In the genomic region with DNA sequence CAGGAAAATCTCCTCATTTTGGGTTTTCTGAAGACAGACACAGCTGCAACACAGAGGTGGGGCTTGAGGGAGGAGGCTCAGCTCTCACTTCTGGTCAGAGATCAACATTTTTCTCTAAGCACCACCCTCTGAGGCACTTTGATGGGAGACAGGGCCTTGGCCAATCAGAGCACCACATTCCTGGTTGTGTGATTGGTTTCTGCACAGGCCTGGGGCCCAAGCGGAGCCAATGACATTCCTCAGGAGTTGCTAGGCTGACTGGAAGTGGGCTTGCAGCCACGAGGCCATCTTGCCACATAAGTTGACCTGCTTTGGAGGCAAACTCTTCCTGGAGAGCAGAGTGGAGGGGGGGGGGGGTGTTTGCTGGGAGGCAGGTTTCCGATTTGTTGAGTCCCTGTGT, we compare ENCODE assay signal across 7 mouse cellular contexts. TPM values are rescaled to one million over a fixed set of nuclear protein-coding genes. Genes with fewer than 3 reads are reported as not detected.
DNase-seq lines count a peak whose midpoint lies in the region; ATAC-seq and TF ChIP-seq lines count a peak whose summit lies in the region.

No protein-coding gene starts in this region.

- no peak for TF ChIP-seq POLR2A in MEL (IDR thresholded peaks at IDR 0.05; ENCODE audit: control insufficient read depth in 1 of 2, insufficient read depth in 1 of 2, low read depth in 1 of 2, low read length in 2 of 2, poor library complexity in 1 of 2)

- 0 out of 2 replicates have a peak, but pooled peaks cover 3% of the 10 kb centered on the region for H3K27me3 ChIP-seq in E14TG2a.4 (ENCODE audit: insufficient read depth, low read length)
- peaks cover 0 to 4% of the 10 kb centered on the region in 2 experiments; a peak in 1 of 4 replicates for H3K27me3 ChIP-seq in MEL (ENCODE audit: control insufficient read depth in 1 of 2, insufficient read depth in 2 of 2, low read length in 2 of 2)
- no peaks in the 10 kb centered on the region for H3K27me3 ChIP-seq in embryonic facial prominence, embryonic 11.5 days (ENCODE audit: control insufficient read depth, insufficient read depth, low read length)
- no peaks in the 10 kb centered on the region for H3K27me3 ChIP-seq in hindbrain, embryonic 16.5 days (replicated peaks; ENCODE audit: control insufficient read depth, insufficient read depth, low read length)
- no peaks in the 10 kb centered on the region for H3K27me3 ChIP-seq in limb, embryonic 13.5 days

- WGBS in embryonic facial prominence, embryonic 11.5 days: 26% methylated on average over 3 of the region's 3 CpGs
- 39% methylated on average over 3 of the region's 3 CpGs for WGBS in hindbrain, embryonic 16.5 days
- 29% methylated on average over 3 of the region's 3 CpGs for WGBS in limb, embryonic 13.5 days

- no peak for TF ChIP-seq EP300 in MEL (IDR thresholded peaks at IDR 0.05; ENCODE audit: low read depth in 1 of 2, low read length in 2 of 2)

- DNase-seq in MEL (ENCODE audit: low read depth, low spot score): peak; percentile 43
- DNase-seq in embryonic facial prominence, embryonic 11.5 days (ENCODE audit: low spot score): peak; percentile 86
- peak; percentile 32 for DNase-seq in ovary, postnatal 14 days (ENCODE audit: low spot score)

- no peak overlapping the region for H3K4me2 ChIP-seq in embryonic facial prominence, embryonic 11.5 days (ENCODE audit: low read depth, low read length)
- no peak overlapping the region for H3K4me2 ChIP-seq in hindbrain, embryonic 16.5 days (ENCODE audit: low read length)
- peak overlapping the region; percentile 30; the same call in 1 of the 2 replicates for H3K4me2 ChIP-seq in limb, embryonic 13.5 days (replicated peaks)

- TF ChIP-seq CTCF in E14TG2a.4 (conservative IDR thresholded peaks at IDR 0.05; ENCODE audit: low read length) (no peak), MEL (IDR thresholded peaks at IDR 0.05 in 2 of 3, conservative IDR thresholded peaks at IDR 0.05 in 1 of 3; ENCODE audit: control insufficient read depth in 1 of 3, insufficient read depth in 1 of 3, low read depth in 2 of 3, low read length in 3 of 3, poor library complexity in 1 of 3, severe bottlenecking in 1 of 3) (no peak)

- H3K36me3 ChIP-seq in E14TG2a.4 (ENCODE audit: insufficient read depth, low read length) (no peaks in the 10 kb centered on the region), MEL (ENCODE audit: control insufficient read depth in 1 of 2, insufficient read depth in 2 of 2, low read length in 2 of 2) (no peaks in the 10 kb centered on the region)
- H3K36me3 ChIP-seq in embryonic facial prominence, embryonic 11.5 days (replicated peaks; ENCODE audit: control insufficient read depth, insufficient read depth, low read depth, low read length): no peaks in the 10 kb centered on the region
- H3K36me3 ChIP-seq in hindbrain, embryonic 16.5 days (ENCODE audit: control insufficient read depth, insufficient read depth, low read length): no peaks in the 10 kb centered on the region
- no peaks in the 10 kb centered on the region for H3K36me3 ChIP-seq in limb, embryonic 13.5 days

- peaks cover 3% of the 10 kb centered on the region for H3K79me2 ChIP-seq in MEL (ENCODE audit: control insufficient read depth, insufficient read depth, low read length, poor library complexity)

- TF ChIP-seq RAD21 in MEL (IDR thresholded peaks at IDR 0.05; ENCODE audit: low read depth, low read length): no peak

- H3K9me3 ChIP-seq in E14TG2a.4 (ENCODE audit: low read length): no peaks in the 10 kb centered on the region
- H3K9me3 ChIP-seq in MEL (replicated peaks; ENCODE audit: insufficient read depth, low read length): no peaks in the 10 kb centered on the region
- H3K9me3 ChIP-seq in embryonic facial prominence, embryonic 11.5 days (replicated peaks; ENCODE audit: control insufficient read depth, low read length): no peaks in the 10 kb centered on the region
- no peaks in the 10 kb centered on the region for H3K9me3 ChIP-seq in hindbrain, embryonic 16.5 days (ENCODE audit: control insufficient read depth, low read length)
- no peaks in the 10 kb centered on the region for H3K9me3 ChIP-seq in limb, embryonic 13.5 days

- no peak overlapping the region for H3K9ac ChIP-seq in MEL (ENCODE audit: control insufficient read depth, low read depth, low read length, poor library complexity, severe bottlenecking)
- H3K9ac ChIP-seq in embryonic facial prominence, embryonic 11.5 days (replicated peaks; ENCODE audit: low read length): no peak overlapping the region
- H3K9ac ChIP-seq in hindbrain, embryonic 16.5 days (ENCODE audit: low read depth, low read length): no peak overlapping the region
- H3K9ac ChIP-seq in limb, embryonic 13.5 days: no peak overlapping the region

- peak overlapping the region; percentile 27; the same call in 1 of the 2 replicates for H3K4me3 ChIP-seq in E14TG2a.4 (replicated peaks; ENCODE audit: low read length)
- no peak overlapping the region for H3K4me3 ChIP-seq in MEL (ENCODE audit: control insufficient read depth in 1 of 2, insufficient read depth in 1 of 2, low read depth in 2 of 2, low read length in 2 of 2)
- no peak overlapping the region for H3K4me3 ChIP-seq in embryonic facial prominence, embryonic 11.5 days (ENCODE audit: low read depth, low read length)
- H3K4me3 ChIP-seq in hindbrain, embryonic 16.5 days (ENCODE audit: low read length): no peak overlapping the region
- H3K4me3 ChIP-seq in limb, embryonic 13.5 days: no peak overlapping the region

- H3K27ac ChIP-seq in MEL (ENCODE audit: control insufficient read depth, low read depth, low read length): no peak overlapping the region
- H3K27ac ChIP-seq in embryonic facial prominence, embryonic 11.5 days (replicated peaks; ENCODE audit: low read depth, low read length): 0 out of 2 replicates have a peak overlapping the region, but pooled peaks have one; percentile 43
- H3K27ac ChIP-seq in hindbrain, embryonic 16.5 days (ENCODE audit: low read depth, low read length): no peak overlapping the region
- H3K27ac ChIP-seq in limb, embryonic 13.5 days: peak overlapping the region; percentile 89

- H3K4me1 ChIP-seq in E14TG2a.4 (replicated peaks; ENCODE audit: low read depth, low read length) (peaks cover 84% of the 10 kb centered on the region), MEL (ENCODE audit: control insufficient read depth in 1 of 2, insufficient read depth in 2 of 2, low read length in 2 of 2) (peaks cover 0 to 5% of the 10 kb centered on the region in 2 experiments; a peak in 2 of 4 replicates)
- no peaks in the 10 kb centered on the region for H3K4me1 ChIP-seq in embryonic facial prominence, embryonic 11.5 days (ENCODE audit: control insufficient read depth, insufficient read depth, low read length)
- no peaks in the 10 kb centered on the region for H3K4me1 ChIP-seq in hindbrain, embryonic 16.5 days (ENCODE audit: control insufficient read depth, insufficient read depth, low read depth, low read length)
- peaks cover 32% of the 10 kb centered on the region for H3K4me1 ChIP-seq in limb, embryonic 13.5 days

- ATAC-seq in embryonic facial prominence, embryonic 11.5 days (replicated peaks; ENCODE audit: insufficient number of reproducible peaks, low FRiP score, low TSS enrichment, low read depth): peak; percentile 84
- peak; percentile 31; the same call in 1 of the 2 replicates for ATAC-seq in hindbrain, embryonic 16.5 days
- ATAC-seq in limb, embryonic 13.5 days (ENCODE audit: low FRiP score, low read depth): peak; percentile 82
- no peak for ATAC-seq in monocyte, adult 5-6 weeks (replicated peaks; ENCODE audit: insufficient number of reproducible peaks, low FRiP score, low TSS enrichment, poor library complexity, severe bottlenecking)

TF ChIP-seq in MEL, 35 proteins besides CTCF, POLR2A, EP300 and RAD21:
- TF ChIP-seq MYB (IDR thresholded peaks at IDR 0.05; ENCODE audit: low read depth, low read length) (no peak), KAT2A (conservative IDR thresholded peaks at IDR 0.05; ENCODE audit: low read depth, low read length) (no peak), ZMIZ1 (IDR thresholded peaks at IDR 0.05; ENCODE audit: low read depth, low read length) (no peak), MAZ (IDR thresholded peaks at IDR 0.05; ENCODE audit: low read depth, low read length) (no peak), E2F4 (IDR thresholded peaks at IDR 0.05; ENCODE audit: borderline replicate concordance, low read depth, low read length) (no peak), MXI1 (IDR thresholded peaks at IDR 0.05; ENCODE audit: low read depth, low read length) (no peak), NRF1 (IDR thresholded peaks at IDR 0.05; ENCODE audit: insufficient read depth, low read depth, low read length, poor library complexity, severe bottlenecking) (no peak), GATA1 (IDR thresholded peaks at IDR 0.05; ENCODE audit: low read depth, low read length) (no peak), UBTF (IDR thresholded peaks at IDR 0.05; ENCODE audit: borderline replicate concordance, insufficient read depth, low read depth, low read length) (no peak), CHD1 (IDR thresholded peaks at IDR 0.05; ENCODE audit: low read depth, low read length) (no peak), POLR2AphosphoS2 (IDR thresholded peaks at IDR 0.05; ENCODE audit: low read length) (no peak), MAFK (IDR thresholded peaks at IDR 0.05; ENCODE audit: borderline replicate concordance, low read depth, low read length) (no peak), USF1 (IDR thresholded peaks at IDR 0.05; ENCODE audit: low read depth, low read length) (no peak)

RNA-seq across cellular contexts. Expression of a gene that starts 4.7 kb away (rescaled TPM):
- total RNA-seq in MEL (2012; rRNA removed): 48.5 and 53.1 TPM in 2 replicates
- 100 to 1,000 TPM in 1 of 2 experiments, 10 to 100 TPM in 1; 78.0 to 321 TPM for polyA plus RNA-seq in MEL (2012; ENCODE audit: insufficient read depth in 1 of 2, insufficient read length in 2 of 2, low read depth in 1 of 2, low replicate concordance in 2 of 2, missing spikeins in 1 of 2)
- 91.0 and 101 TPM in 2 replicates for polyA plus RNA-seq in embryonic facial prominence, embryonic 11.5 days (2014; fragmentation: Nextera tagmentation; extraction: Ambion mirVana)
- 20.2 and 20.8 TPM in 2 replicates for polyA plus RNA-seq in hindbrain, embryonic 16.5 days (2015; fragmentation: Nextera tagmentation; extraction: Ambion mirVana)
- 76.3 and 77.5 TPM in 2 replicates for polyA plus RNA-seq in limb, embryonic 13.5 days (2015; fragmentation: Nextera tagmentation; extraction: Ambion mirVana)
- 1.2 to 6.3 TPM (median 1.7 TPM) in 3 replicates for total RNA-seq in monocyte, adult 5-6 weeks (2017)

Comparison
In these comparisons a context has a peak if more than half of its experiments do, and no peak if none do; other contexts are left out.
1. DNase-seq: peak in every context shown above with its lines; median percentile 86 in embryonic facial prominence, embryonic 11.5 days; 43 in MEL; 32 in ovary, postnatal 14 days.
2. H3K27ac ChIP-seq: peak in embryonic facial prominence, embryonic 11.5 days (single experiment) and limb, embryonic 13.5 days (single experiment); none in MEL (single experiment) and hindbrain, embryonic 16.5 days (single experiment).